8 mouse cellular contexts compared by ENCODE assay signal in the genomic region with DNA sequence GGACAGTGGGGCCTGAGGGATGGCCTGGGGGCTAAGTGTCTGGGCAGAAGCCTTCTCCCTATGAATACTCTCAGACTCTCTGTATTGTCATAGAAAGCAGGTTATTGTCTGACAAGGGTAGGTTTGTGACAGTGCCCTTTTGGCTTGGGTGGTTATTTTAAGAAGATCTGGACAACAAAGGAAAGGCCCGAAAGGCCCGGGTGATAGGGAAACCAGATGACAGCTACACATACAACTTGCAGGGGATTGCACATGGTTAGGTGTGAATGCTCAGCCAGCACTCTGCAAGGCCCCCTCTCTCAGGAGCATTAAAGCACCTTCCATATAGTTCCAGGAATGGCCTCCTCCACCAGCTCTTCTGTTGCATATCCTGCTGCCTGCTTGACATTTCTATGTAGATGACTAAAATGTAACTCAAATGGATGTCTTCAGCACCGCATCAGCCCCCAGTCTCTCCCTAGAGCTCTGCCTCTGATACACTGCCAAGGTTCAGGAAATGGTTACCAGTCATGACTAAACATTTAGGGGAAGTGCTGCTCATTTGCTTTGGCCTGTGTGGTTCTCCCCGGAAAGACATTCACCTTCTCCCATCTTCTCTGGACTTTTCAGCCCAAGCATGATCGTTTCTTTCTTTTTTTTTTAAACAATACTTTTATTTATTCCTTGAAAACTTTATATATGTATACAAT.
"Had no signal": no experiment of that assay in that cellular context is flagged by ENCODE, and none has a peak within 500 bp of the region (broad histone marks: within the 10 kb centered on the region; RNA-seq: fewer than 3 reads in every experiment).

No protein-coding gene starts in this region.

- ATAC-seq: liver, postnatal 0 days; midbrain, embryonic 13.5 days had no signal

- DNase-seq: kidney, postnatal 25 days; layer of hippocampus, postnatal 36 days; liver; liver, embryonic 13.5 days; liver, postnatal 0 days; lung, postnatal 14 days; thymus, postnatal 4 days had no signal
